Mouse (Mus musculus) heart, postnatal 0 days (tissue): ENCODE results near the gene Vrk3.

Source experiments
- CTCF ChIP-seq: IDR thresholded peaks from 2 replicates; pipeline ENCODE4 v1.5.1; 2016; ENCODE audit warnings: antibody characterized with exemption, control low read depth, low read depth
- EP300 ChIP-seq: IDR thresholded peaks from 2 replicates; pipeline ENCODE4 v1.6.1; 2016; ENCODE audit warnings: antibody characterized with exemption, low read depth

GRCm38 (mm10) chr7:44704363-44704762, 43.9 kb upstream of the Vrk3 start:
- TF ChIP-seq CTCF (peak; percentile 52), EP300 (no peak)
